Mouse (Mus musculus) embryonic fibroblast, embryonic 13.5 days (primary cell): Measurements from ENCODE around the gene Trim41. TPM values are rescaled to one million over a fixed set of nuclear protein-coding genes. Genes with fewer than 3 reads are reported as not detected.
"Not testable (repeated sequence)": the region's sequence is repeated elsewhere in the genome, so short reads cannot be mapped to it uniquely, and the experiment has no call there.

ENCODE experiments used
- H3K27ac ChIP-seq: 2 replicates; pipeline ENCODE4 v1.5.1; 2012; ENCODE audit warnings: low read length, control low read depth, inconsistent platforms; ENCODE audit not compliant: insufficient read depth
- H3K4me1 ChIP-seq: 2 replicates; pipeline ENCODE4 v1.6.1; 2011; ENCODE audit warnings: low read length; ENCODE audit not compliant: control insufficient read depth, insufficient read depth
- H3K4me3 ChIP-seq: 2 replicates; pipeline ENCODE4 v1.5.1; 2011; ENCODE audit warnings: mild to moderate bottlenecking, control low read depth, low read length; ENCODE audit not compliant: insufficient read depth
- CTCF ChIP-seq: IDR thresholded peaks from 2 replicates; pipeline ENCODE4 v1.5.1; 2011; ENCODE audit warnings: mild to moderate bottlenecking, control low read depth, low read length, moderate library complexity, borderline replicate concordance; ENCODE audit not compliant: insufficient read depth
- POLR2A ChIP-seq: IDR thresholded peaks from 2 replicates; pipeline ENCODE4 v1.6.1; 2011; ENCODE audit warnings: low read depth, mild to moderate bottlenecking, control low read depth, low read length, moderate library complexity
- polyA plus RNA-seq: library from polyadenylated mRNA; stranded (reverse); fragments of >200 nt; gene quantifications from 2 replicates; pipeline ENCODE4 v1.2.4, GENCODE M21; 2011; ENCODE audit warnings: low read depth; ENCODE audit not compliant: missing spikeins, insufficient read length

Gene Trim41
- polyA plus RNA-seq, 1 experiment = 40.7 TPM

- Histone ChIP-seq H3K4me3 (no peak overlapping the region), H3K27ac (no peak overlapping the region), H3K4me1 (0 out of 2 replicates have a peak, but pooled peaks cover 5% of the 10 kb centered on the region)
- TF ChIP-seq POLR2A (no peak), CTCF (no peak)
These were observed 29.7 kb upstream of the Trim41 start for GRCm38 (mm10) chr11:48846881-48847280.

GRCm38 (mm10) chr11:48846362-48846761, 29.2 kb upstream of the Trim41 start:
- not testable (repeated sequence) for H3K4me1 ChIP-seq, H3K27ac ChIP-seq

GRCm38 (mm10) chr11:48845244-48845815, 28.2 kb upstream of the Trim41 start:
- H3K27ac ChIP-seq = no peak overlapping the region
- H3K4me1 ChIP-seq = 0 out of 2 replicates have a peak, but pooled peaks cover 5% of the 10 kb centered on the region
- H3K4me3 ChIP-seq = no peak overlapping the region
- no peak for TF ChIP-seq CTCF
- TF ChIP-seq POLR2A = no peak

More at GRCm38 (mm10) chr11:48846362-48846761, 29.2 kb upstream of the Trim41 start:
- not testable (repeated sequence) for H3K4me3 ChIP-seq

DNA sequence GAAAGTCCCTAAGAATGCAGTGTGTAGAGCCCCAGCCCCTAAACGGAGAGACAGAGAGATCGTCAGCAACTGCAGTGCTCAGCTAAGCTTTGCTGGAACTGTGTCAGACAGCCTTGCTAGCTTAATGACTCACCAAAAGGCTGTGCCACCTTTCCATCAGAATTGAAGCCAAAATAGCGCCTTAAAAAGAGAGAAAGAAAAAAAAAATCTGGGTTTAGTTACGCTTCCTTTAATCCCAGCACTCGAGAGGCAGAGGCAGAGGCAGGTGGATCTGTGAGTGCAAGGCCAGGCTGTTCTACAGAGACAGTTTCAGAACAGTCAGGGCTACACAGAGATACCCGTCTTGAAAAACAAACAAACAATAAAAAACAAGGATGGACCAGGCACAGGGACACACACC, 27.2 kb upstream of the Trim41 start:
- no peak overlapping the region for H3K4me3 ChIP-seq
- H3K4me1 ChIP-seq = 0 out of 2 replicates have a peak, but pooled peaks cover 5% of the 10 kb centered on the region
- H3K27ac ChIP-seq = no peak overlapping the region
- TF ChIP-seq POLR2A = no peak
- no peak for TF ChIP-seq CTCF

GRCm38 (mm10) chr11:48843202-48843601, 26.0 kb upstream of the Trim41 start:
- H3K4me3 ChIP-seq = no peak overlapping the region
- 0 out of 2 replicates have a peak, but pooled peaks cover 5% of the 10 kb centered on the region for H3K4me1 ChIP-seq
- TF ChIP-seq CTCF (no peak), POLR2A (no peak)
- no peak overlapping the region for H3K27ac ChIP-seq

- no peak overlapping the region for H3K4me3 ChIP-seq
- H3K4me1 ChIP-seq = 0 out of 2 replicates have a peak, but pooled peaks cover 5% of the 10 kb centered on the region
- no peak for TF ChIP-seq POLR2A
- TF ChIP-seq CTCF = no peak
- no peak overlapping the region for H3K27ac ChIP-seq
These were observed 25.2 kb upstream of the Trim41 start for GRCm38 (mm10) chr11:48842378-48842792.

DNA sequence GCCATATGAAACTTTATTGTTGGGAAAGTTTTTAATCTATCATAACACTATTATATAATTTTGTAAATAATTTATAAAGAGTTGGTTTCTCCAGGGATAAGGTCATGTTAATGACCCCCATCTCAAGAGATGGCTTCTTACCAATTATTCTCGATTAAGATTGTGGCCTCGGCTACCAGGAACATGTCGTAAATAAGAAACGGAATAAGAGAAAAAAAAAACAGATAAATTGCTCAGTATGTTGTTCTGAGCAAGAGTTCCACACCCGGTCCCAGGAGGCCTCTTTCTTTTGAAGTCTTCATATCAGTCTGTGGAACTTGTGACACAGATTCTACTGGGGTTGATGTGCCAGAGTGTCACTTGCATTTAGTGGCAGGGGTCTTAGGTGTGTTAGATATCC, 24.1 kb upstream of the Trim41 start:
- no peak for TF ChIP-seq POLR2A
- H3K27ac ChIP-seq = no peak overlapping the region
- no peak overlapping the region for H3K4me3 ChIP-seq
- 0 out of 2 replicates have a peak, but pooled peaks cover 5% of the 10 kb centered on the region for H3K4me1 ChIP-seq

DNA sequence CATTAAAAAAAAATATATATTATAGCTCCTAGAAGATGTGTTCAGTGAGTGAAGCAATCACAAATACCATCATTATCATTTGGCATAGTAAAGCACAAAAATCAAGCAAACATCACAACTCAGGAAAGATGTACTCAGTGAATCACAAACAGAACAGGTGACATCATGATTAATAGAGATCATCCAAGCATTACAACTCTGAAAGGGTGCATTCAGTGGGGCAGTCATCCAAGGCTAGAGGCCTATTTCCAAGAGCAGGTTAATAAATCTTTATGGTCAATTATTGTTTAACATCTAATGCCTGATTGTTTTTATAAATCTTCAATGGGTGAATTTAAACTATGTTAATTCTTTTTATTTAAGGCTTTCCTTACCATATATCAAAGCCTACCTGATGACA, 23.7 kb upstream of the Trim41 start:
- Histone ChIP-seq H3K4me1 (0 out of 2 replicates have a peak, but pooled peaks cover 5% of the 10 kb centered on the region), H3K4me3 (no peak overlapping the region), H3K27ac (no peak overlapping the region)
- no peak for TF ChIP-seq POLR2A
- TF ChIP-seq CTCF = no peak

DNA sequence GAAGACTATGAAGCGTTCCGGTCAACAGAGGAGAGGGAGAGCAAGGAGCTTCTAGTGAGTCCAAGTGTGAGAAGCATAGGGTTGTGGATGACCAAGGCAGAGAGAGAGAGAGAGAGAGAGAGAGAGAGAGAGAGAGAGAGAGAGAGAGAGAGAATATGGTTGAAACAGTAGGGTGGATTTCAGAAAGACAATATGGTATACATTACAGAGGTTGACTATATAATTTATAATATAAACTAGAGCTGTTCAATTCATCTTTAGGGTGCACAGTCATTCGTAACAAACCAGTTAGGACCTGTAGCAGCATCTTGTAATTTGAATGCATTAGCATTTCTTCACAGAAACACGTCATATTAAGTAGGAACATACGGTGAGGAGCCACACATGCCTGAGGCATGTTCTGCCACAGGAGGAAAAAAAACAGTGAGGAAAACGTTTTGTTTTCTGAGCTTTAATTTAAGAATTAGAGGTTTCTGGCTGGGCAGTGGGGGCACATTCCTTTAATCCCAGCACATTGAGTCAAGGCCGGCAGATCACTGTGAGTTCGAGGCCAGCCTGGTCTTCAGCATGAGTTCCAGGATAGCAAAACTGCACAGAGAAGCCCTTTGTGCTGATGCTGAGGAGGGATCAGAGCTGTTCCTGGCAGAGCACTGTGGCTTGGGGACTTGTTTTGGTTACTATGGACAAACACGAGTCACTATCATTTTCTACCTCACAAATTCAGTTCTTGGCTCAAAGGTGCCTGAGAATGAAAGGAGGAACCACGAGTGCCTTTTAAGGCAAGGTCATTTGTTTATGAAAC, 21.9 kb upstream of the Trim41 start:
- Histone ChIP-seq H3K4me1 (peaks cover 3% of the 10 kb centered on the region; the same call in 1 of the 2 replicates), H3K4me3 (peak overlapping the region; percentile 65; the same call in 1 of the 2 replicates), H3K27ac (peak overlapping the region; percentile 67)
- no peak for TF ChIP-seq CTCF
- TF ChIP-seq POLR2A = no peak

- no peak for TF ChIP-seq CTCF
- no peak; the same call in none of the 2 replicates for TF ChIP-seq POLR2A
- H3K4me3 ChIP-seq = peak overlapping the region; percentile 65
- H3K4me1 ChIP-seq = peaks cover 3% of the 10 kb centered on the region; the same call in 1 of the 2 replicates
- peak overlapping the region; percentile 67 for H3K27ac ChIP-seq
These were observed 21.1 kb upstream of the Trim41 start for GRCm38 (mm10) chr11:48838181-48838797.
